Mouse (Mus musculus) brown adipose tissue, adult 24 weeks (tissue): ENCODE measurements around the gene Cnot3. TPM values are rescaled to one million over a fixed set of nuclear protein-coding genes. Genes with fewer than 3 reads are reported as not detected.
A peak's percentile ranks its signal among the peaks of the same experiment; 100 is the strongest.
"Not testable (repeated sequence)": the region's sequence is repeated elsewhere in the genome, so short reads cannot be mapped to it uniquely, and the experiment has no call there.

ENCODE experiments used
- H3K27ac ChIP-seq: fragments of 200-500 bp; replicated peaks from 2 replicates; pipeline ENCODE4 v1.5.1; 2012; ENCODE audit warnings: low read depth, mild to moderate bottlenecking, low read length
- H3K4me1 ChIP-seq: fragments of 200-500 bp; 2 replicates; pipeline ENCODE4 v1.6.1; 2012; ENCODE audit warnings: low read length, mixed read lengths; ENCODE audit not compliant: control insufficient read depth, insufficient read depth, insufficient read length
- H3K4me3 ChIP-seq: fragments of 200-500 bp; 2 replicates; pipeline ENCODE4 v1.5.1; 2012; ENCODE audit warnings: low read depth, mild to moderate bottlenecking, low read length, moderate library complexity; ENCODE audit not compliant: insufficient read depth
- polyA plus RNA-seq: library from polyadenylated mRNA; stranded (reverse); fragments of >200 nt; gene quantifications from 2 replicates; pipeline ENCODE4 v1.2.4, GENCODE M21; 2012; ENCODE audit not compliant: missing spikeins, insufficient read depth, insufficient read length

The Cnot3 gene
- polyA plus RNA-seq, 1 experiment, result 31.4 TPM

GRCm38 (mm10) chr7:3675228-3675548, 30.1 kb downstream of the Cnot3 start:
- Histone ChIP-seq H3K27ac (no peak overlapping the region), H3K4me3 (no peak overlapping the region), H3K4me1 (no peaks in the 10 kb centered on the region)

- H3K27ac ChIP-seq, result no peak overlapping the region
- no peak overlapping the region for H3K4me3 ChIP-seq
- H3K4me1 ChIP-seq, result no peaks in the 10 kb centered on the region
These were observed 31.3 kb downstream of the Cnot3 start for GRCm38 (mm10) chr7:3676371-3676770.

- Histone ChIP-seq H3K27ac (no peak within 1 kb of the TSS), H3K4me3 (no peak within 1 kb of the TSS), H3K4me1 (no peaks in the 10 kb centered on the region)
These were observed 32.3 kb downstream of the Cnot3 start, which contains the start of gene Tmc4 for GRCm38 (mm10) chr7:3677342-3677741. Gene Tmc4, minus strand, starts transcription at chr7:3677553.

GRCm38 (mm10) chr7:3683908-3684550, 39.0 kb downstream of the Cnot3 start:
- Histone ChIP-seq H3K27ac (no peak overlapping the region), H3K4me3 (no peak overlapping the region), H3K4me1 (no peaks in the 10 kb centered on the region)

- Histone ChIP-seq H3K4me1 (no peaks in the 10 kb centered on the region), H3K27ac (no peak overlapping the region), H3K4me3 (no peak overlapping the region)
These were observed 39.6 kb downstream of the Cnot3 start for GRCm38 (mm10) chr7:3684698-3685097.

- Histone ChIP-seq H3K4me1 (no peaks in the 10 kb centered on the region), H3K4me3 (no peak overlapping the region), H3K27ac (no peak overlapping the region)
These were observed 40.5 kb downstream of the Cnot3 start for GRCm38 (mm10) chr7:3685400-3686187.

GRCm38 (mm10) chr7:3691919-3692318, 46.9 kb downstream of the Cnot3 start:
- Histone ChIP-seq H3K4me3 (peak overlapping the region; percentile 72), H3K4me1 (no peaks in the 10 kb centered on the region), H3K27ac (no peak overlapping the region)

GRCm38 (mm10) chr7:3692382-3692986, 47.4 kb downstream of the Cnot3 start, which contains the start of gene Tsen34:
Gene Tsen34, plus strand, starts transcription at chr7:3692863.
- Histone ChIP-seq H3K4me1 (no peaks in the 10 kb centered on the region), H3K27ac (peak within 1 kb of the TSS; percentile 92), H3K4me3 (peak within 1 kb of the TSS; percentile 72)

- no peaks in the 10 kb centered on the region for H3K4me1 ChIP-seq
- peak within 1 kb of the TSS; percentile 72 for H3K4me3 ChIP-seq
- peak within 1 kb of the TSS; percentile 92 for H3K27ac ChIP-seq
These were observed 48.1 kb downstream of the Cnot3 start, which contains the start of gene Mboat7 for GRCm38 (mm10) chr7:3692987-3693808. Gene Mboat7, minus strand, starts transcription at chr7:3693523.

- Histone ChIP-seq H3K4me1 (no peaks in the 10 kb centered on the region), H3K4me3 (peak overlapping the region; percentile 72), H3K27ac (peak overlapping the region; percentile 92)
These were observed 48.7 kb downstream of the Cnot3 start for GRCm38 (mm10) chr7:3693809-3694075.

GRCm38 (mm10) chr7:3694076-3694948, 49.2 kb downstream of the Cnot3 start:
- peak overlapping the region; percentile 92 for H3K27ac ChIP-seq
- no peaks in the 10 kb centered on the region for H3K4me1 ChIP-seq
- peak overlapping the region; percentile 72 for H3K4me3 ChIP-seq

- H3K27ac ChIP-seq, H3K4me1 ChIP-seq: not testable (repeated sequence)
- H3K4me3 ChIP-seq, result peak overlapping the region; percentile 72
These were observed 49.9 kb downstream of the Cnot3 start for GRCm38 (mm10) chr7:3694949-3695305.

- H3K4me3 ChIP-seq, result no peak overlapping the region
- H3K27ac ChIP-seq, result no peak overlapping the region
These were observed 53.4 kb downstream of the Cnot3 start for GRCm38 (mm10) chr7:3698471-3698870.

GRCm38 (mm10) chr7:3703148-3703878, 58.2 kb downstream of the Cnot3 start:
- Histone ChIP-seq H3K4me1 (no peaks in the 10 kb centered on the region; the same call in 1 of the 2 replicates), H3K27ac (peak overlapping the region; percentile 82), H3K4me3 (peak overlapping the region; percentile 50)

More at GRCm38 (mm10) chr7:3698471-3698870, 53.4 kb downstream of the Cnot3 start:
- H3K4me1 ChIP-seq, result no peaks in the 10 kb centered on the region
